Mouse (Mus musculus) frontal cortex, postnatal 10 days (tissue): ENCODE data around the gene Gm6096.
A peak's percentile ranks its signal among the peaks of the same experiment; 100 is the strongest.

Source experiments
- DNase-seq, 2 experiments: peaks; one replicate each; pipeline ENCODE4 v3.0.0; 2022; ENCODE audit warnings: low spot score in 2 of 2, mixed read lengths in 1 of 2

The Gm6096 gene

DNA sequence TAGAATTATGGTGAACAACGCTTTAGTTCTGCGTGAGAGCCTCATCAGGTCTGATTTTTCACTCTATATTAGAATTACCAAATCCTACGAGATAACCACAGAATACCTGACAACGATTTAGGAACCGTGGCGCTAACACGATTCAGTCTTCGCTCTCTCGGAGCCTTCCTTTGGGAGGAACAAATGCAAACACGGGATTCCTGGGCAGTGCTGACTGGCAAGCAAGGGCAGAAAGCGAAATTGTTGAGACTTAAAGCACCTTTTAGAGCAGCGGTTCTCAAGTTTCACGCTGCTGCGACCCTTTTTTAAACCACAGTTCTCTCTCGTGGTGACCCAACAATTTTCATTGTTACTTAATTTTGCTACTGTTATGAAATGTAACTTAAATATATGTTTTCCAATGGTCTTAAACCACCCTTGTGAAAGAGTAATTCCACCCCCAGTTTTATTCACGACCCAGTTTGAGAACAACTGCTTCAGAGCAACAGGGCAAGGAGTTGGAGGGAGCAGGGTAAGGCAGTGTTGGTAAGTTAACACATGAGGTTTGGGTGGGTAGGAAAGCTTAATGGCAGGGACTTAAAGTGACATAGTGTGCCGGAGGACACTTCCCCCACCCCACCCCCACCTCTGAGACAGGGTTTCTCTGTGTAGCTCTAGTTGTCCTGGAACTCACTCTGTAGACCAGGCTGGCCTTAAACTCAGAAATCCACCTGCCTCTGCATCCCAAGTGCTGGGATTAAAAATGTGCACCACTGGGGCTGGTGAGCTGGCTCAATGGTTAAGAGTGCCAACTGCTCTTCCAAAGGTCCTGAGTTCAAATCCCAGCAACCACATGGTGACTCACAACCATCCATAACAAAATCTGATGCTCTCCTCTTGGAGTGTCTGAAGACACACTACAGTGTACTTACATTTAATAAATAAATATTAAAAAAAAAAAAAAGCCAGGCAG, 16.0 kb upstream of the Gm6096 start:
- no peak for DNase-seq

DNA sequence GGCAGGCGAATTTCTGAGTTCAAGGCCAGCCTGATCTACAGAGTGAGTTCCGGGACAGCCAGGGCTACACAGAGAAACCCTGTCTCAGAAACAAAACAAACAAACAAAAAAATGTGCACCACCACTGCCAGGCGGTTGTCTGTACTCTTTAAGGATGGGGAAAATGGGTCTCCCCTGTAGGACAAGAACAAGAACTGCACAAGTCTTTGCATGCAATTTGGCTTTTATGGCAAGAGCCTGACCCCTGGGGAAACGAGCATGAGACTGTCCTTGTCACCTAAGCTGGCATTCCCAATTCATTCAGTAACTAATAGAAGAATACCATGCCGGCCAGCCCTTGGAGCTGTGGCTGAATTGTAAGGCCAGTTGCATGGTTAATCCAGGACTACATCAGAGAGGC, 15.2 kb upstream of the Gm6096 start:
- no peak for DNase-seq

DNA sequence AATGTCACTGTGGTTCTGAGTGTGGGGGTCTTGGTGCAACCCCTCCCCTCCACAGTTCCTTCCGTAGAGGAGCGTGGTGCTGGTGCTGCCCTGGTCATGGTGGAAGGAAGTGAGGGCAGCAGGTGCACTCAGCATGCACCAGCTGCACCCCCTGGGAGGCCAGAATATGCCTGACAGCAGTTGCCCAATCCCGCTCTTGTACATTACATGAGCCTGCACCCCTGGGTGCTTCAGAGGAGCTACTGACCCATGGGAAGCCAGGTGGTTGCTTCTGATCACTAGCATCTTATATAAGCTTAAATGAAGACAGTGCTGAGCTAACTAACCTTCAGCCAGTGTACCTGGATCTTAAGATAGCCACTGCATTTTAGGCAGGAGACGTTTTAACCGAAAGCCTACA, 12.8 kb upstream of the Gm6096 start:
- no peak for DNase-seq

DNA sequence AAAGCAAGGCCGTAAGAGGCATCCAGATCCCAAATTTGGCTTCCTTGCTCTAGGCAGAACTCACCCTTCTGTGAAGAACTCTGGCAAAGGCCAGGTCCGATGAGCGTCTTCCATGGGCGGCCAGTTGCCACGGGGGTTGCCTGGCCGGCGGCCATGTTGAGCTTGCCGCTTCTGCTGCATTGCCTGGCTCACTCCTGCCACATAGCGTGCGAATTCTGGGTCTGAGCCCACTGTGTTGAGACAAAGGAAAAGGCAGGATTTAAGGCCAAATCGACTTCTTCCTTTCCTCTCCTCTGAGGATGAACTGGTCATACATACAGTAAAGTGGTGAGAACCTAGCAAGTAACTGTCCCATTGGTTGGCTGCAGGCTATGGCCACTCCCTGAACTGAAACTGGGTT, 8.7 kb upstream of the Gm6096 start:
- DNase-seq: no peak

DNA sequence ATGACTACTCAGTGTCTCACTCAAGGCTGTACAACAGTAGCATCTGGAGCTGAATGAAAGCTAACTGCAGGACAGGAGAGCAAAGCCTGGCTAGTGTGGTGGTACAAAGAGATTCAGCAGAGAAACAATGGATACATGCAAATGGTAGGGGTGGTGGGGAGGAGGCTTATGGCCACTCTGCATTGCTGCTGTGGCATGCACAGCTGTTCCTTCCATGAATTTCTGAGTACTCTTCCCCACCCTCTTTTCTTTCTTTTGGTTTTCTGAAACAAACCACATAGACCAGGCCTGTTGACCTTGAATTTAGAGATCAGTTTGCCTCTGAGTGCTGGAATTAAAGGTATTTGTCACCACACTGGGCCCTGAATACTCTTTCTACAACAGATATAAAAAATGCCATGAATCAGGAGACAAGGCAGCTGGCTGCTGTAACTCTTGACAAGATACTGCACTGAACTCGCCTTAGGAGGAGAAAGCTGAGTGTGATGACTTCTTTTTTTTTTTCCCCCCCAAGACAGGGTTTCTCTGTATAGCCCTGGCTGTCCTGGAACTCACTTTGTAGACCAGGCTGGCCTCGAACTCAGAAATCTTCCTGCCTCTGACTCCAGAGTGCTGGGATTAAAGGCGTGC, 3.9 kb upstream of the Gm6096 start:
- DNase-seq: no peak

DNA sequence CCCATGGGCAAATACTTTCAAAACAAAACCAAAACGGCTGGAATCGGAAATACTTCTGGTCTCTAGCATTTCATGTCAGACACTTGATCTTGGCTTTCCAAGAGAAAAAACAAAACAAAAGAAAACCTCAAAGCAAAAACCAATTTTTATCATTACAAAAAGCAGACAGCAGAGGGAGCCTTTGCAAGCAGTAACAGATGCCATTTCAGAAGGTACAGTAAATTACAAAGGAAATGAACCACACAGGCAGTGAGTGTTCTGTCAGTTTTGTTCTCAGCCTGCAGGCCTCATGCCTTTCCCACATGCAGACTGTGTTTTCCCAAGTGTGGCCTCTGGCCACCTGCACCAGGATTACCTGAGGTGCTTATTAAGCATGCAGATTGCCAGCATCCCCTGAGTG, 1.2 kb downstream of the Gm6096 start:
- no peak for DNase-seq

DNA sequence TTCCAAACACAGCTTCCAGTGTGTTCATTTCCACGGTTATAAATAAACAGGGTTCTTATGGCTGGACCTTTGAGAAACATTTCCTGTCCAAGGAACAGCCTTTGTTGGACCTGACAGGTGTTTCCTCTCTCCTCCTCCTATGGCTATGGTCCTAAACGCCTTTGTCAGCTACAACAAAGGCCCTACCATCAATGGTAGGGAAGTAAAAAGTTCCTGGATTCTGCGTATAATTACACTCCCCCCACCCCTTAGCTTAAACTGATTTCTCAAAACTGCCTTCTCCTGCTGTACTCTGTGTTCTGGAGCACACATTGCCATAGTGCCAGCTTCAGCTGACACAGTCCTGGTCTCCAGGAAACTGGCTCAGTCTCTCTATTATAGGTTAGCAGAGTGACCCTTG, 4.3 kb downstream of the Gm6096 start:
- DNase-seq: no peak

DNA sequence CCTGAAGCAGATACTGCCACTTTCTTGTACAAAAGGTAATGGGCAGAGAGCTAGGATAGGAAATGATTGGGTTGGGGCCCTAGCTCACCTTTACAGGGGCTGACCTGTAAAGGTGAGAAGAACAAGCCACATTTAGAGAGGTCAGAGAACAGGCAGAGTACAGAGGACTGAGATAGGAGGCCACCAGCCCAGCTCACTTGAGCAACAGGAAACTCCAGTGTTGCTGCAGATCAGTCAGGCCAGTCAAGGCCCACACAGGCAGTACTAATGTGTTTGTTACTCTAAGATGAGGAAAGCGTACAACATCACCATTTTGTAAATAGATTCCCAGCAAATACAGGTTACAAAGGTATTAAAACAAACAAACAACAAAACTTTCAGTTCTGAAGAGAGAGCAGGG, 5.1 kb downstream of the Gm6096 start:
- DNase-seq: no peak

DNA sequence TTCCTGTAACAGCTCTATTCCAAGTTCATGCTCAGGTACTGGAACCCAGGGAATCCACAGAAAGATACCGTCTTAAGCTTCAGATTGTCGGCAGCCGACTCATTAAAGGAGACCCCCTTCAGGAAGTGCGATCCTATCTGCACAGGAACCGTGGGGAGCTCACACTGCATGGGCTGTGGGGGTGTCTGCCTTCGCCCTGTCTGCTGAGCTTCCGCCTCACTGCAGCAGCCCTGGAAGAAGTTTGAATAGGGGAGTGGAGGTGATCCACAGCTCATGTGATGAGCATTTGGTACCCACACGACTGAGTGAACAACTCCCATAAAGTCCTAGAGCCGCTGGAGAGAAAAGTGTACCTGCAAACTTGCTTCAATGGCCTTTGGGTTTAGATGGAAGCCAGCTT, 6.4 kb downstream of the Gm6096 start:
- DNase-seq: no peak

DNA sequence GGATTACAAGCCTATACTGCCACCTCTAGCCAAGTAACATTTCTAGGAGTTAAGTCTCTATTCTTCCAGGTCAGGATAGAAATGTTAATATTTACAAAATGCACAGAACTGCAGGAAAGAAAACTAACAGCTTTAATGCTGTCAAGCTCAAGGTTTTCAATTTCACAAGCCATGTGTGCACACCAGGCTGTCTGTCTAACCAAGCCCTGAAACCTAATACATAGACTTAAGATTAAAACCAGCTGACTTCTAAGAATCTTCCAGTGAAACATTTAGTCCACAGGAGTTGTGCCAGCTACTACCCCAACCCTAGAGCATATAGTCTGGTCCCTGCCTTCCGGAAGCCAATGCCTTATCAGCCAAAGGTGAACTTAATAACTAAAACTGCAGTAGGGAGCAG, 7.6 kb downstream of the Gm6096 start:
- no peak for DNase-seq

DNA sequence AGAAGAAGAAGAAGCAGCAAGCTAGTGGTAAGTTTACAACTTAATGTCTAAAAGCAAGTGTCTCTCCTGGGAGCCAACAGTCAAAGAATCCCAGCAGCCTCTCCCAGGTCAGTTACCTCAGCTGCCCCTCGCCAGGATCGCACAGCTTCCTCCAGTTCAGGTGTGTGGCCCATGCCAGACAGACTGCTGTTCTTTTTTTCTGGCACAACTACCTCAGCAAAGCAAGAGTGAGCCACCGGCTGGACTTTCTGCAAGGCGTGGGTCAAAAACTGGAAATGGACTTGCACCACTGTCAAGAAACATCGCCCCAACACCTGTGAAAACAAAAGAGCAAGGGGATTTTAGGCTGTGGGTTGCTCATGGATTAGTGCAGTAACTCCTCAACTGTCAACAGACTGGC, 12.6 kb downstream of the Gm6096 start:
- no peak for DNase-seq

DNA sequence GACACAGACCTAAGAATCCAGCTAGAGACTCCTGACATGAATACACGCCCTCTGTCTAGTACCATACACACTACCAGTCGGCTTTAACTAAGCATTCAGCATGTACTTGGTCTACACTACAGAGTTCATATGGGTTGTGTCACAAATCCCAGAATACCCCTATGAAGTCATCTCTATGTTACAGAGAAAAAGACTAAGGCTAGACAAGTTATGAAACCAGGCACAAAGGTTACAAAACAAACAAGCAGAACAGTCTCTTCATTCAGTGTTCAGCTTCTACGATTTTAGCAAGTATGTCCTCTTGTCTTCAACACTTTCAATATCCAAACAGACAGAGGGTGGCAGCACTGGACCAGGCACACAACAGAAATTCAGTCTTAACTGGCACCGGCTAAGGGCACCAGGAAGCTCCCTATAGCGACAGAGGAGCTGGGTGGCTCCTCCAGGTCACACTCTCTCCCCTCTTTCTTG, 15.1 kb downstream of the Gm6096 start:
- peak; percentile 45 to 47 for DNase-seq

DNA sequence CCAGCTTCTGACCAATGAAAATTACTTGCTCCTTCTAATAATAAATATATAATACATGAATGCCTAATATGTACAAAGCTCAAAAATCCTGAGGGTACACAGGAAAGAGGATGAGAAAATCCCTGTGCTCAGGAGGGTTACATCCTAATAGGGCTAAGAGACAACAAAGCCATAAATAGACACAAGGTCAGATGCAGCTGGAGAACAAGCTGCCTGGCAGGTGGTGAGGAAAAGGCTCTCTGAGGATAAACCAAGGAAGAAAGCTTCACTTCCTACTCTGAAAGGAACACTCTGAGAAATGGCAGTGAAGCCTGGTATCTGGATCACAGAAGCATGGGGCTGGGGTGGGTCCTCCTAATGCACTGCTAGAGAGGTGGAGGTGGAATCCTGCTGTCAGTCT, 15.6 kb downstream of the Gm6096 start:
- no peak for DNase-seq

DNA sequence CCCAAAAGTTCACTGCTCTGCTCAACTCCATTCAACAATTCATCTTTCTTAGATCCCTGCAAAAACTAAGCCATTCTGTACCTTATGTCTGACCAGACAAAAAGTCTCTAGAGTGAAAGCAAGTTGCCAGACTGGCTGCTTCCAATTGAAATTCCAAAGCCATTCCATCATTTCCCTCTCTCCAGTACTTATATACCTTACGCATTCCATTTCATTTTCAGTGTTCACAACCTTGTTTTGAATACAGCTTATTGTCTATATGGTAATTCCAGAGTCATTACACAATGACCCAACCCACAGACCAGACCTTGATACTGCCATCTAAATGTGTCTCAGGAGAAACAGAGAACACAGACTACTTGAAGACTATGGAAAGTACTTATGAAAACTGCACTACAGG, 17.6 kb downstream of the Gm6096 start:
- DNase-seq: no peak

DNA sequence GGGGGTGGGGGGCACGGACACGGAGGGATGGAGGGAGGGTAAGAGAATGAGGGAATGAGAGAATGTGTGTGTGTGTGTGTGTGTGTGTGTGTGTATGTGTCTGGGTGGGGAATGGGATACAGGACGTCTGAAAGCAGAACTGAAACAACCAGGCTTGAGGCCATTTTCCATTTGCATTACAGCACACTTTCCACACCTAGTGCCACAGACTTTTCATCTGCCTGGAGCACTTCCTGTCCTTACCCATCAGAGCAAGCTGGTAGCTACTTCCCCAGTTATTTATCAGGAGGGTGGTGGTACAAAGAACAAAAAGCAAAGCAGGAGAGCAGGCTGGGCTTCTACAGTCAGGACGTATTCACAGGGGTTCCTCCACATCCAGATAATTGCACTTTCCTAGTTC, 21.6 kb downstream of the Gm6096 start:
- no peak for DNase-seq

DNA sequence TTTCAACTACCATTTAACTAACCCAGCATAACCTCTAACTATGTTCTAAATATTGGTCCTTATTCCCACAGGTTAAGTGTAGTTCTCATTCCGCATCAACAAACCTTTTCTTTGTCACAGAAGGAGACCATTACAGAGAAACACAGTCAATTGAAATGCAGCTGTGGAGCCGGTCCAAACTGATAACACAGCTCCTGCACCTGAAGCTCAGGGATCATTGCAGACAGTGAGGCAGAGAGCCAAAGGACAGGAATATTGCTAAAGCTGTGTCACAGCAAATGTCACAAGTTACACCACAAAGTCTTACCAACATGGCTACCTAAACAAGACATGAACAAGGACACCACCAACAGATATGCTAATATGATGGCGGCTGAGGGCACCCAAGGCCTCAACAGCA, 25.2 kb downstream of the Gm6096 start:
- DNase-seq: no peak

DNA sequence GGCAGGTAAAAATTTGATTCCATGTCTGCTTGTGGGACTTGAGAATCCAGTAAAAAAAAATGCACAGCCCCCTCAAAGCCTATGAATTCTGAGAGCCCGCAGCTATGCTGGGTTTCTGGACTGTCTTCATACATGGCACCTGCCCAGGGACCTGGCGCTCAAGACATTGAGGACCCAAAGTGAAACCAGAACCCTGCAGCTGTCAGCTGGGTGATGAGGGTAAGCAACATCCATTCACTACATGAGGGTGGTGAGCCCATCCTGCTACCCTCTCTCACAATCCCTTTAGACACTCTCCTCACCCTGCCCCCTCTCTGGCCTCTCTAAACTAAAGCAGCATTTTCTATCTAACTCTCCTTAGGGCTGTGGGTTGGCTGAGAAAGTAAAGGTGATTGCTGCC, 26.8 kb downstream of the Gm6096 start:
- no peak for DNase-seq

DNA sequence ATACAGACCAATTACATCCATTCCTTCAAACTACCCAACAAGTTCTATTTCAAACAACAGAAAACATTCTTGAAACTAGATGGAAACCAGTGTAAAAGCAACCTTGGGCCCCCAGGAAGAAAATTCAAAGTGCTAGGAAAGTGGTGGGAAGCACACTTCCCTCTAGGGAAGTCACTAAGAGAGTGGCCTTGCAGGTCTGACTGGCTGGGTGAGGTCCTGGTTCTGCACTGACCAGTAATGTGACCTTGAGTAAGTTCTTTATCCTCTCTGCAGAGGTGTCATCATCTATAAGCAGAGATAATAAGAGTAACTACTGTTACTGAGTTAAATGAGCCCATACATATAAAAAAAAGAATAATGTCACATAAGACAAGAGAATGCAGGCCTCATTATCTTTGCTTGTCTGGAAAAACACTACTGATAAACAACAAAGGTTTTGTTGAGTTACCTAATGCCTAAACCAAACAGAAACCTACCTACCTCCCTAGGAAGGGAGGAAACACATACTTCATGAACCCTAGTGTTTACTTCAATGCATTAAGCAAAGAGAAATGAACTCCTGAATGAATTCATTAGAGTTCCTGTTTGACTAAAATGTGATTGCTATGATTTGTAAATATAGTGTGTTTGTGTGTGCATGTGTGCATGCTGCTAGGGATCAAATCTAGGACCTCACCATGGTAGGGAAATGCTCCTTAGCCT, 39.8 kb downstream of the Gm6096 start:
- DNase-seq: no peak

DNA sequence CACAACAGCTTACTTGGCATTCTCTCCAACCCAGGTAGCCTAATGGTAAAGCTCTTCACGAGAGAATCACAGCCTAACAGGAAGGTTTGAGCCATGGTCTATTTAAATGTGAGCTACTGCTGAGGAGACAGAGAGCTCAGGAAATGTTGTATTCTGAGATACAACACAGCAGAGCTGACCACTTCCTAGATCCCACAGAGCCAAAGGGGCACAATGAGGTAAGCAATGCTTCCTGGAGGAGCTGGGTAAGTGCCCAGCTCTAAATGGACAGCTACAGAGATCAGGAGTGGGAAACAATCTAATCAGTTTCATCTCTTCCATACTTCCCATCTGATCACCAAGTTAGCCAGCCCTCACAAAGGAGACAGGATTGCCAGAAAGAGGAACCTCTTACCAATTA, 40.4 kb downstream of the Gm6096 start:
- DNase-seq: no peak

DNA sequence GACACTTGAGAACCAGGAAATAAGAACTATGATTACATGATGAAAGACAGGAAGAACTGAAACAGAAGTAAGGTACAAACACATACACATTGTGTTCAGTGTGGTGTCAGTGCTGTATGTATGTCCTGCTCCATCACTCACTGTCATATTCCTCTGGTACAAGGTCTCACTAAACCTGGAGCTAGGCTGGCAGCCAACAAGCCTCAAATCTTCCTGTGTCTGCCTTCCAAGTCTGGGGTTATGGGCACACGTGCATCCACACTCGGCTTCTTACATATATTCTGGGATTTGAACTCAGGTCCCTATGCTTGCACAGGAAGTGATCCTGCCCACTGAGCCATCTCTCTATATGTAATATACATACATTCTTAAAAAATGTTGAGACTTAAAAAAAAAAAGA, 41.8 kb downstream of the Gm6096 start:
- DNase-seq: no peak

DNA sequence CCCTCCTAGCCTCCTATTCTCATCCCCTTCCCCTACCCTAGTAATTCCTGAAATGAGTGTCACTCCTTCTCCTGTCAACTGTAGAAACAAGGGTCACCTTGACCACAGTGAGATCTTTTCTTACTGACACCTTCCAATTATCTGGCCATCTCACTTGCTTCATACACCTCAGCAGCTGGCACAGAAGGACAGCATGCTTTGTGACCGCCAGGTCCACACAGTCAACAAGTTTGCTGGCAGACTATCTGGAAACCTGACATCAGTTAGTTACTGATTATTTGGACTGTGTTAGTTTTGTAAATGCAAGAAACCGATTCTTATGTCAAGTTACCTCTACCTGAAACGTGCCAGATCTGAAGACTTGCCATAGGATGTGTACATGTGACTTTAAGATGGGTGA, 45.3 kb downstream of the Gm6096 start:
- DNase-seq: no peak

DNA sequence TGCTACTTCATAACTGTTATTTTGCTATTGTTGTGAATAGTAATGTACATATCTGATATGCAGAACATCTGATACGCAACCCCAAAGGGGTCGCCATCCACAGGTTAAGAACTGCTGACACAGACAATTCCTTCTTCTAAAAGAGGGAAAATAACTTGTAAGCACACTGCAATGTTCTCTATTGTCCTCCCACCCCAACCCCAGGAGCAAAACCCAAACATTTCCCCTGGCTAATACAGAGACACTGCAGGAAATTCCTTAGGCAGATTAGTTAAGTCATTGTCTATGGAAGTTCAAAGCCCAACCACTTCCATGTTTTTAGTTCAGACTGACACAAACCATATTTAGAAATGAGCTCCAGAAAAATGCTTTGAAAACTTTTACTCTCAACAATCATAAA, 48.0 kb downstream of the Gm6096 start:
- DNase-seq: no peak
